Mouse (Mus musculus): Measurements from ENCODE around the gene Prkn. TPM values are rescaled to one million over a fixed set of nuclear protein-coding genes. Genes with fewer than 3 reads are reported as not detected.

Prkn gene
- polyA plus RNA-seq, 1 experiment from 2014 or later: 2.6 TPM

GRCm38 (mm10) chr17:11023371-11023770, 183.2 kb downstream of the Prkn start:
- Histone ChIP-seq H3K4me3 (no peak overlapping the region), H3K27me3 (no peaks in the 10 kb centered on the region), H3K4me2 (no peak overlapping the region), H3K27ac (no peak overlapping the region), H3K9ac (no peak overlapping the region), H3K9me3 (no peaks in the 10 kb centered on the region), H3K36me3 (no peaks in the 10 kb centered on the region), H3K4me1 (no peaks in the 10 kb centered on the region)
- no peak for ATAC-seq (ENCODE audit: insufficient number of reproducible peaks, low FRiP score, low TSS enrichment, low read depth)
- 58% methylated on average over 2 of the region's 2 CpGs for WGBS

DNA sequence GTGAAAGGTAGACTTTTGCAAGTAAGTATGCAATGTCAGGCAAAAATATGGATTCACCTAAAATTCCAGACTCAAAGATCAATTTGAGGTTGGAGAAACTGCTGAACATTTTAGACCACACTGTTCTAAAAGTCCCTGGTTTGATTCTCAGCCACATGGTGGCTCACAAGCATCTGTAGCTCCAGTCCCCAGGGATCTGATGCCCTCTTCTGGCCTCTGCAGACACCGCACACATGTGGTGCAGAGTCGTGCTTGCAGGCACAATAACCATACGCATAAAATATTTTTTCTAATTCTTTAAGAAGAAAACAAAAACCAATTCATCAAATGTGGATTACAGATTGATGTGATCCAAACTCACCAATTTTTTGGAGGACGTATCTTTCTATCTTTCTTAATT, 189.2 kb downstream of the Prkn start:
- Histone ChIP-seq H3K4me3 (no peak overlapping the region), H3K36me3 (no peaks in the 10 kb centered on the region), H3K9me3 (no peaks in the 10 kb centered on the region), H3K4me1 (peaks cover 12% of the 10 kb centered on the region; the same call in 1 of the 2 replicates), H3K4me2 (no peak overlapping the region), H3K9ac (no peak overlapping the region), H3K27ac (no peak overlapping the region), H3K27me3 (no peaks in the 10 kb centered on the region)
- no peak for ATAC-seq (ENCODE audit: insufficient number of reproducible peaks, low FRiP score, low TSS enrichment, low read depth)
- WGBS: 92% methylated on average over 4 of the region's 4 CpGs

DNA sequence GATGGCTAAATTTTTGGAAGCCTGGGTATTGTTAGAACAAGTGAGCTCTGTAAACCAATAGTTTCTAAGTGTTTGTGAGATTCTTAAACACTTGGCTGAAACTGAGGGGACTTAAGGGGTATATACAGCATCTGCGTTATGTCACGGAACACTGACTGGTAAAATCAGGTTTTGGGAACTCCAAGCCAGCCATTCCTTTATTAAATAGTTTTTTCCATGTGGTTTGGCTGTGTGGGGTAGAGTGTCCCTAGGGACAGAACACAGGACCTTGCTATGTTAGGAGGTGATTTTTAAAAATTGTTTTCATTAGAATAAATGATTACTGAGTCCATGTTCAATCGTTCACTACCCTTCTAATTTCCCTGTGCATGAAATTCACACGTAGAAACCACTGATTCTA, 190.8 kb downstream of the Prkn start:
- H3K4me2 ChIP-seq: no peak overlapping the region
- H3K9me3 ChIP-seq: no peaks in the 10 kb centered on the region
- H3K36me3 ChIP-seq: no peaks in the 10 kb centered on the region
- H3K9ac ChIP-seq: no peak overlapping the region
- H3K27ac ChIP-seq: no peak overlapping the region
- no peaks in the 10 kb centered on the region for H3K27me3 ChIP-seq
- 37% methylated on average over 4 of the region's 4 CpGs for WGBS
- H3K4me1 ChIP-seq: peaks cover 12% of the 10 kb centered on the region; the same call in 1 of the 2 replicates
- H3K4me3 ChIP-seq: no peak overlapping the region
- ATAC-seq (ENCODE audit: insufficient number of reproducible peaks, low FRiP score, low TSS enrichment, low read depth): no peak

DNA sequence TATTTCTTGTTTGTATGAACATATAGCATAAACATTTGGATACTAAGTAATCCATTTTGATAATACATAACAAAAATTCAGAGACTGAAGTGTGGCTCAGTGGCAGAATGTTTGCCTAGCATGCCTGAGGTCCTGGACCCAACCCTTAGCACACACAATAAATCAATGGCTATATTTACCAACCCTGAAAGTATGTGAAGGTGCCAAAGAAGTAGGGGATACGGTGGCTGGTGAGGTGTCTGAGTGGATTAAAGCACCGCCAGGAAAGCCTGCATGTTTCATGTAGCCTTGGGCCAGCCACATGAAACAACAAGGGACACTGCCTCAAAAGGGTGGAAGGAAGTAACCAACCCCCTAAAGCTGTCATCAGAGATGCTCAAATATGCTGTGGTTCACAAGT, 192.2 kb downstream of the Prkn start:
- no peak overlapping the region for H3K4me3 ChIP-seq
- no peaks in the 10 kb centered on the region for H3K36me3 ChIP-seq
- H3K27ac ChIP-seq: no peak overlapping the region
- peaks cover 12% of the 10 kb centered on the region; the same call in 1 of the 2 replicates for H3K4me1 ChIP-seq
- H3K27me3 ChIP-seq: no peaks in the 10 kb centered on the region
- no peaks in the 10 kb centered on the region for H3K9me3 ChIP-seq
- no peak for ATAC-seq (ENCODE audit: insufficient number of reproducible peaks, low FRiP score, low TSS enrichment, low read depth)
- no peak overlapping the region for H3K4me2 ChIP-seq
- WGBS: 53% methylated on average over 2 of the region's 2 CpGs
- no peak overlapping the region for H3K9ac ChIP-seq

- H3K9ac ChIP-seq: no peak overlapping the region
- no peaks in the 10 kb centered on the region for H3K36me3 ChIP-seq
- H3K4me2 ChIP-seq: no peak overlapping the region
- no peak for ATAC-seq (ENCODE audit: insufficient number of reproducible peaks, low FRiP score, low TSS enrichment, low read depth)
- no peak overlapping the region for H3K27ac ChIP-seq
- no peak overlapping the region for H3K4me3 ChIP-seq
- WGBS: 61% methylated on average over 2 of the region's 2 CpGs
- H3K4me1 ChIP-seq: peaks cover 12% of the 10 kb centered on the region; the same call in 1 of the 2 replicates
- H3K9me3 ChIP-seq: no peaks in the 10 kb centered on the region
- no peaks in the 10 kb centered on the region for H3K27me3 ChIP-seq
Measured at GRCm38 (mm10) chr17:11033594-11033993, 193.4 kb downstream of the Prkn start.

DNA sequence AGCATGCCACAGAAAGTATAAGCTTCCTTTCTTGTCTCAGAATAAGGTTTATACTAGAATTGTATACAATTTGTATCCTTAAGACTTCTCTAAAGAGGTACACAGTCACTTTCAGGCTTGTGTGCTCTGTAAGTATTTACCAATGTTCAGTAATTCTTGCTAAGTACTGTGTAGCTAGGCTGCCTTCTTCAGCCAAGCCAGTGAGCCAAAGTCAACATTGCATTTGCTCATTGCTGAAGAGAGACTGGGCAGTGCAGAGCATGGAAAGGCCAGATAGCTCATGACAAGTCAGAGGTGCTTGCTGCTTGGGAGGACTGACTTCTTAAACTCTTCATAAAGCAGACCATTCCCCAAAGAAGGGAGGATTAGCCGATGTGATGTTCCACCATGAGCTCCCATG, 198.1 kb downstream of the Prkn start:
- WGBS: 94% methylated on average over 1 of the region's 1 CpGs
- Histone ChIP-seq H3K4me2 (no peak overlapping the region), H3K9ac (no peak overlapping the region)

DNA sequence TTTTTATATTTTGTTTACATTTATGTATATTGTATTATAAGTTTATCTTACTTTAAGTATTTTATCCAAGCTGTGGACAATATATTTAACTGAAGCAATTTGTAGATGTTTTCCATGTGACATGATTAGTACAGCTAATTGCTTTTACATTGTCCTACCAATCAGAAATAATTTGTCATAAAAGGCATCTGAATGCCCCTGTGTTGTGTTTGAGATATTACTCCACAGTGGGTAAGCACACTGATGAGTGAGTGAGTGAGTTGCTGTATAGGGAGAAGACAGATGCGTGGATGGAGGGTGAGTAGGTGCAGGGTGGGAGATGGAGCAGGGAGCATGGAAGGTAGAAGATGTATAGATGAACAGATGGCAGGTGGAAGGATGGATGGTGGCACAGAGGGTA, 218.8 kb downstream of the Prkn start:
- Histone ChIP-seq H3K4me2 (no peak overlapping the region), H3K27ac (no peak overlapping the region), H3K36me3 (no peaks in the 10 kb centered on the region), H3K9ac (no peak overlapping the region), H3K27me3 (no peaks in the 10 kb centered on the region), H3K4me1 (no peaks in the 10 kb centered on the region), H3K9me3 (no peaks in the 10 kb centered on the region), H3K4me3 (no peak overlapping the region)
- WGBS: 83% methylated on average over 1 of the region's 1 CpGs
- ATAC-seq (ENCODE audit: insufficient number of reproducible peaks, low FRiP score, low TSS enrichment, low read depth): no peak

More for the DNA sequence above, 198.1 kb downstream of the Prkn start:
- Histone ChIP-seq H3K4me3 (no peak overlapping the region), H3K27ac (no peak overlapping the region), H3K27me3 (no peaks in the 10 kb centered on the region), H3K4me1 (no peaks in the 10 kb centered on the region), H3K9me3 (no peaks in the 10 kb centered on the region), H3K36me3 (no peaks in the 10 kb centered on the region)
- ATAC-seq (ENCODE audit: insufficient number of reproducible peaks, low FRiP score, low TSS enrichment, low read depth): no peak

DNA sequence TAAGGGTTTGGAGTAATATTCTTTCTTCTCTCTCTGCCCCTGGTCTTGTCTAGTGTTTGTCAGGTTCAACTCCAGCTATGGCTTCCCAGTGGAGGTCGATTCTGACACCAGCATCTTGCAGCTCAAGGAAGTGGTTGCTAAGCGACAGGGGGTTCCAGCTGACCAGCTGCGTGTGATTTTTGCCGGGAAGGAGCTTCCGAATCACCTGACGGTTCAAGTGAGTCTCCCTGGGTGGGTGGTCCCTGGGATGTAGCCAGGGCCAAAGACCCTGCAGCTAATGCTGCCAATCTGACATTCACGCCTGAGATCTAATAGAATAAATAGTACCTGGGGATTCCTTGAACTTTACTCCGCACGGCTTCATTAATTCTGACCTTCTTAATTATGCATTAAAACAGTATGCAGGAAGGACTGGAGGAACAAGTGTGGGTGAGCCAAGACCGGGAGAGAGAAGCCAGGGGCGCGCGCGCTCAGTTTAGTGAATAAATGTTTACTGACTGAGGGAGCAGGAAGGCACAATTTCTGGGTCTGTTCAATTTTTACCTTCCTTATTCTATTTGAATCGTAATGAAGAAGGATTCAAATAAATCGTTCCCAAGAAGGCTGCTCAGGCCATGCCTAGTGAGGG, 227.0 kb downstream of the Prkn start:
- H3K4me3 ChIP-seq: no peak overlapping the region

GRCm38 (mm10) chr17:11067704-11068475, 227.7 kb downstream of the Prkn start:
- Histone ChIP-seq H3K4me3 (peak overlapping the region; percentile 17; the same call in 1 of the 2 replicates), H3K36me3 (no peaks in the 10 kb centered on the region), H3K4me1 (peaks cover 13% of the 10 kb centered on the region), H3K9me3 (no peaks in the 10 kb centered on the region), H3K4me2 (peak overlapping the region; percentile 37), H3K27me3 (no peaks in the 10 kb centered on the region), H3K9ac (no peak overlapping the region), H3K27ac (no peak overlapping the region)
- no peak; the same call in 1 of the 2 replicates for ATAC-seq (ENCODE audit: insufficient number of reproducible peaks, low FRiP score, low TSS enrichment, low read depth)
- WGBS: 12% methylated on average over 14 of the region's 14 CpGs

More for the DNA sequence above, 227.0 kb downstream of the Prkn start:
- H3K4me1 ChIP-seq: peaks cover 13% of the 10 kb centered on the region
- H3K9ac ChIP-seq: no peak overlapping the region
- no peaks in the 10 kb centered on the region for H3K36me3 ChIP-seq
- no peaks in the 10 kb centered on the region for H3K9me3 ChIP-seq
- WGBS: 8% methylated on average over 16 of the region's 16 CpGs
- peak overlapping the region; percentile 37 for H3K4me2 ChIP-seq
- no peak for ATAC-seq (ENCODE audit: insufficient number of reproducible peaks, low FRiP score, low TSS enrichment, low read depth)
- H3K27me3 ChIP-seq: no peaks in the 10 kb centered on the region
- H3K27ac ChIP-seq: no peak overlapping the region

DNA sequence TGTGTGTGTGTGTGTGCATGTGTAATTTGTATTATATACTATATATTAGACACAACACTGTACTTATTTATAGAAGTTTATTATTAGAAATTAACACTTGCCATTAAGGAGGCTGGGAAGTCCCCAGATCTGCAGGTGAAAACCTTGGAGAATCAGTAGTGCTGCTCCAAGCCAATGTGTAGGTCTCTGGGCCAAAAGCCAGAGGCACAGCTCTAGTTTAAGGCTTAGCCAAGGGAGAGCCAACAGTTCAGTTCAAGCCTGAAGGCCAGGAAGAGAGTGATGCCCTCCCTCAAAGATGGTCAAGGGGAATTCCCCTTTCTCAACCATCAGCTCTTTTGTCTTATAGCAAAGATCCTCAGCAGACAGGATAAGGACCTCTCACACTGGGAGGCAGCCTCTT, 230.8 kb downstream of the Prkn start:
- H3K4me2 ChIP-seq: no peak overlapping the region
- peaks cover 13% of the 10 kb centered on the region for H3K4me1 ChIP-seq
- H3K36me3 ChIP-seq: no peaks in the 10 kb centered on the region
- no peak for ATAC-seq (ENCODE audit: insufficient number of reproducible peaks, low FRiP score, low TSS enrichment, low read depth)
- H3K9me3 ChIP-seq: no peaks in the 10 kb centered on the region
- no peak overlapping the region for H3K27ac ChIP-seq
- no peaks in the 10 kb centered on the region for H3K27me3 ChIP-seq
- no peak overlapping the region for H3K4me3 ChIP-seq
- H3K9ac ChIP-seq: no peak overlapping the region

- no peak overlapping the region for H3K4me2 ChIP-seq
- no peaks in the 10 kb centered on the region for H3K9me3 ChIP-seq
- no peak overlapping the region for H3K4me3 ChIP-seq
- H3K4me1 ChIP-seq: no peaks in the 10 kb centered on the region
- 69% methylated on average over 6 of the region's 6 CpGs for WGBS
- H3K27ac ChIP-seq: no peak overlapping the region
- H3K36me3 ChIP-seq: no peaks in the 10 kb centered on the region
- no peaks in the 10 kb centered on the region for H3K27me3 ChIP-seq
- H3K9ac ChIP-seq: no peak overlapping the region
- ATAC-seq (ENCODE audit: insufficient number of reproducible peaks, low FRiP score, low TSS enrichment, low read depth): no peak
Measured at GRCm38 (mm10) chr17:11076319-11076903, 236.2 kb downstream of the Prkn start.

- H3K4me1 ChIP-seq: peaks cover 6% of the 10 kb centered on the region
- H3K9me3 ChIP-seq: no peaks in the 10 kb centered on the region
- no peak for ATAC-seq (ENCODE audit: insufficient number of reproducible peaks, low FRiP score, low TSS enrichment, low read depth)
- no peaks in the 10 kb centered on the region for H3K36me3 ChIP-seq
- H3K27me3 ChIP-seq: no peaks in the 10 kb centered on the region
- H3K9ac ChIP-seq: no peak overlapping the region
- H3K4me2 ChIP-seq: no peak overlapping the region
- WGBS: 23% methylated on average over 1 of the region's 1 CpGs
- no peak overlapping the region for H3K4me3 ChIP-seq
- no peak overlapping the region for H3K27ac ChIP-seq
Measured at GRCm38 (mm10) chr17:11086492-11086891, 246.3 kb downstream of the Prkn start.
